Mouse (Mus musculus): Measurements from ENCODE around the gene Vars2. TPM values are rescaled to one million over a fixed set of nuclear protein-coding genes. Genes with fewer than 3 reads are reported as not detected.
A peak's percentile ranks its signal among the peaks of the same experiment; 100 is the strongest.

The Vars2 gene
- polyA plus RNA-seq, 1 experiment = 171 TPM

DNA sequence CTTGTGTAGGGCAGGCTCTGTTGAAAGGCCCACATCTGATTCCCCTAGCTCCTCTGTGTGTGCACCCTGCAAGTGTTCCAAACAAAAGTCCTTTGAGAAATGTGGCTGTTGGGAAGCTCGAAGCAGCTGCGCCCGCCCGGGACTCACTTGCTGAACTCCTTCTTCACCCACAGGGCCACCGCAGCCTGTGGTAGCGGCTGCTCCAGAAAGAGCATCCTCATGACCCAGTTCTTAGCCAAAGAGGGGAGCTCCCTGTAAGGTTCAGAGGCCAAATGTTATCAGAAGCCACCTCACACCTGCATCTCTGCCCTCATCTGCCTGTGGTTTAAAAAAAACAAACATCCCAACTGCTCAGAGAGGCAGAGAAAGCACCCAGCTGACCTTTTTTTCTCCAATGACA, 4.5 kb upstream of the Vars2 start:
- no peaks in the 10 kb centered on the region for H3K27me3 ChIP-seq (ENCODE audit: control insufficient read depth, insufficient read depth, low read length)
- peaks cover 40% of the 10 kb centered on the region for H3K4me1 ChIP-seq (replicated peaks; ENCODE audit: control insufficient read depth, insufficient read depth, low read length)
- peak; percentile 81 for DNase-seq
- H3K36me3 ChIP-seq (ENCODE audit: control insufficient read depth, insufficient read depth, low read length) = peaks cover 3% of the 10 kb centered on the region; the same call in 1 of the 2 replicates
- peak overlapping the region; percentile 14; the same call in 1 of the 2 replicates for H3K4me3 ChIP-seq (ENCODE audit: control insufficient read depth, insufficient read depth, low read length)
- no peak for TF ChIP-seq CTCF (IDR thresholded peaks at IDR 0.05; ENCODE audit: borderline replicate concordance, control insufficient read depth, extremely low read depth, insufficient read depth, low read length, poor library complexity)
- TF ChIP-seq POLR2A (IDR thresholded peaks at IDR 0.05; ENCODE audit: control insufficient read depth, extremely low read depth, insufficient read depth, low read length, poor library complexity) = no peak
- 21% methylated on average over 6 of the region's 6 CpGs for WGBS
- peak overlapping the region; percentile 100 for H3K27ac ChIP-seq (ENCODE audit: control insufficient read depth, insufficient read depth, low read length)

DNA sequence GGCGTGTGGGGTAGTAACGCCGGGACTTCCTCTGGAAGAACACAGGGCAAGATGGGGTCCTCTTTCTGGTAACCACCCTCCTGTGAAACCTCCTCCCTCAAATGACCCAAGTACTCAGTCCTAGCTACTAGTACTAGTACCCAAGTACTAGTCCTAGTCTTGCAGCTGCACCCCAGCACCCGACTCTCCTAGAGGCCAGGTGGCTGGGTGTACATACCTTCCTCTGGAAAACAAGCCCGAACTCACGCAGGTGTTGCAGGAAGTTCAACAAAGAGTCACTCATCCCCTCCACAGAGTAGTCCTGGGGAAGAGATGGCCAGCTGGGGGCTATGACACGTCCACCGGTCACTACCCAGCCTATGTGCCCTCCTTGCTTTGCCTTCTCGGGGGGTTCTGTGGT, 2.3 kb upstream of the Vars2 start:
- peak; percentile 53 for DNase-seq
- no peaks in the 10 kb centered on the region for H3K27me3 ChIP-seq (ENCODE audit: control insufficient read depth, insufficient read depth, low read length)
- peaks cover 51% of the 10 kb centered on the region for H3K4me1 ChIP-seq (replicated peaks; ENCODE audit: control insufficient read depth, insufficient read depth, low read length)
- TF ChIP-seq POLR2A (IDR thresholded peaks at IDR 0.05; ENCODE audit: control insufficient read depth, extremely low read depth, insufficient read depth, low read length, poor library complexity) = no peak
- no peak for TF ChIP-seq CTCF (IDR thresholded peaks at IDR 0.05; ENCODE audit: borderline replicate concordance, control insufficient read depth, extremely low read depth, insufficient read depth, low read length, poor library complexity)
- peak overlapping the region; percentile 99 for H3K27ac ChIP-seq (ENCODE audit: control insufficient read depth, insufficient read depth, low read length)
- H3K4me3 ChIP-seq (ENCODE audit: control insufficient read depth, insufficient read depth, low read length) = peak overlapping the region; percentile 31
- 80% methylated on average over 9 of the region's 9 CpGs for WGBS
- H3K36me3 ChIP-seq (ENCODE audit: control insufficient read depth, insufficient read depth, low read length) = peaks cover 3% of the 10 kb centered on the region; the same call in 1 of the 2 replicates

DNA sequence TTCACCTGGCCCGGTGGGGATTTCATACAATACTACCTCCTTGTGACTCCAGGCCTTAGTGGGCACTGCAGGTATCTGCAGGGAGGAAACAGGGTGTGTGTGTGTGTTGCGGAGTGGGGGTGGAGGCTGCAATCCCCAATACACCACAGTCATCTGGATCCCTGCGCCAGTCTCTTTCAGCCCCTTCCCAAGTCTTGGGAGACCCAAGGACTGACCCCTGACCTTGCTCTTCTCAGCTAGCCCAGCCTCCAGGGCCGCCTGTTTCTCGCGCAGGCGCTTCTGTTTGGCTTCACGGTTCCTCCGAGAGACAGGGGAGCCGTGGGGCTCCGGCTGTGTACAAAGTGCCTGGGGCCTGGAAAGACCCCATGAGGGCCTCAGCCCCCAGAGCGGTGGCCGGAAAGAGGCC, 538 bp downstream of the Vars2 start:
- Histone ChIP-seq H3K36me3 (ENCODE audit: control insufficient read depth, insufficient read depth, low read length) (peaks cover 8% of the 10 kb centered on the region), H3K4me1 (replicated peaks; ENCODE audit: control insufficient read depth, insufficient read depth, low read length) (peaks cover 44% of the 10 kb centered on the region), H3K27ac (ENCODE audit: control insufficient read depth, insufficient read depth, low read length) (peak overlapping the region; percentile 50), H3K4me3 (ENCODE audit: control insufficient read depth, insufficient read depth, low read length) (peak overlapping the region; percentile 84), H3K27me3 (ENCODE audit: control insufficient read depth, insufficient read depth, low read length) (no peaks in the 10 kb centered on the region)
- TF ChIP-seq CTCF (IDR thresholded peaks at IDR 0.05; ENCODE audit: borderline replicate concordance, control insufficient read depth, extremely low read depth, insufficient read depth, low read length, poor library complexity) (no peak), POLR2A (IDR thresholded peaks at IDR 0.05; ENCODE audit: control insufficient read depth, extremely low read depth, insufficient read depth, low read length, poor library complexity) (no peak)
- DNase-seq = no peak
- 5% methylated on average over 13 of the region's 13 CpGs for WGBS

DNA sequence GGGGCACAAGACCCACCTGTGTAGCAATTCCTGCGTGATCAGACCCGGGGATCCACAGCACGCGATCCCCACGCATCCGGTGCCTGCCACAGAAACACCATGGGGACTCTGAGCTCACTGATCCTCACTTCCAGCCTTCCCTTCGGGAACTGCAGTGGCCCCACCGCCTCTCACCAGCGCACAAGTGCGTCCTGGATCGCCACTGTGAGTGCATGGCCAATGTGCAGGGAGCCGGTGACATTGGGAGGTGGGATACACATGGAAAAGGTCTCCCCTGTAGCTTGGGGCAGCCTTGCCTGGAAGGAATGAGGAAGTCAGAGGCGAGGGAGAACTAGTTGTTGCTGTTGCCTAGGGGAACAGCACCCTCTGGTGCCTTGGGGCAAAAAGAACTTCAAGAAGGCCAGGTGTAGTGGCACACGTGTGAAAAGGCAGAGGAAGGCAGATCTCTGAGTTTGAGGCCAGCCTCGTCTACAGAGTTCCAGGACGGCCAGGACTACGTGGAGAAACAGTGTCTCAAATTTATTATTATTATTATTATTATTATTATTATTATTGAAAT, 1.4 kb downstream of the Vars2 start:
- Histone ChIP-seq H3K4me1 (replicated peaks; ENCODE audit: control insufficient read depth, insufficient read depth, low read length) (peaks cover 41% of the 10 kb centered on the region), H3K27me3 (ENCODE audit: control insufficient read depth, insufficient read depth, low read length) (no peaks in the 10 kb centered on the region), H3K4me3 (ENCODE audit: control insufficient read depth, insufficient read depth, low read length) (no peak overlapping the region), H3K27ac (ENCODE audit: control insufficient read depth, insufficient read depth, low read length) (no peak overlapping the region), H3K36me3 (ENCODE audit: control insufficient read depth, insufficient read depth, low read length) (peaks cover 16% of the 10 kb centered on the region)
- no peak for TF ChIP-seq POLR2A (IDR thresholded peaks at IDR 0.05; ENCODE audit: control insufficient read depth, extremely low read depth, insufficient read depth, low read length, poor library complexity)
- TF ChIP-seq CTCF (IDR thresholded peaks at IDR 0.05; ENCODE audit: borderline replicate concordance, control insufficient read depth, extremely low read depth, insufficient read depth, low read length, poor library complexity) = 0 out of 2 replicates have a peak, but pooled peaks have one; percentile 32
- peak; percentile 62 for DNase-seq
- 80% methylated on average over 17 of the region's 17 CpGs for WGBS

DNA sequence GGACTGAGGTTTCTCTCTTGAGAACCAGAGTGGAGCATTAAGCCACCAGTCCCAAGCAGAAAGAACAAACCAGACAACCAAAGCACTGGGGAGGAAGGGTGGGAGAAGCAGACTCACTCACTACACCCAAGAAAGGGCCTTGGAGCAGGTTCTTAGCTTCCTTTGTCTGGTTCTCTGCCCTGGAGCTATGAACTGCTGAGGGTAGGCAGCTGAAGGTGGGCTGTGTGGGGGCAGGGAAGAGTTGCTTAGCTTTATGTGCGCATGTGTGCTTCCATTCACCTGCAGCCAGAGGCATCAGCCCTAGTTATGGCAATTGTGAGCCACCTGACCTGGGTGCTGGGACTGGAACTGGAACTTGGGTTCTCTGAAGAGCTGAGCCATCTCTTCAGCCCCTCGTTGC, 14.3 kb downstream of the Vars2 start:
- WGBS = 87% methylated on average over 2 of the region's 2 CpGs
- no peak overlapping the region for H3K4me3 ChIP-seq (ENCODE audit: control insufficient read depth, insufficient read depth, low read length)
- no peak for DNase-seq
- peaks cover 10% of the 10 kb centered on the region; the same call in 1 of the 2 replicates for H3K4me1 ChIP-seq (replicated peaks; ENCODE audit: control insufficient read depth, insufficient read depth, low read length)
- peaks cover 20% of the 10 kb centered on the region for H3K36me3 ChIP-seq (ENCODE audit: control insufficient read depth, insufficient read depth, low read length)
- H3K27ac ChIP-seq (ENCODE audit: control insufficient read depth, insufficient read depth, low read length) = no peak overlapping the region
- no peaks in the 10 kb centered on the region for H3K27me3 ChIP-seq (ENCODE audit: control insufficient read depth, insufficient read depth, low read length)
- TF ChIP-seq CTCF (IDR thresholded peaks at IDR 0.05; ENCODE audit: borderline replicate concordance, control insufficient read depth, extremely low read depth, insufficient read depth, low read length, poor library complexity) (no peak), POLR2A (IDR thresholded peaks at IDR 0.05; ENCODE audit: control insufficient read depth, extremely low read depth, insufficient read depth, low read length, poor library complexity) (no peak)

DNA sequence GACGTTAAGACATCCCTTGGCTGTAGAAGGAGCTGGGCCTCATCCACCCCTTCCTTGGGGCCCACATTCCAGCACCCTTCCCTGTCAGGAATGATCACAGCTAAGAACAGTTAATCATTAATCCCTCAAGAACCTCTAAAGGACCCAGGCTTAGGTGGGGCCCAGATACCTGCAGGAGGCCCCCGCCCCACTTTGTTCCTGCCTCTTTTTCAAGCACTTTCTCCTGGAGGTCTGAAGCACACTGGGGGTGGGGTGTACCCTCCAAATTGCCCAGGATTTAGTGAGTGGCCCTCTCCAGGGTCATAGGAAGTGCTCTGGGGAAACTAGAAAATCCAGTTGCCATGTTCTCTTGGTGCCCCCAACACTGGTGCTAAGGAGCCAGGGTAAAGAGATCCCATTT, 18.0 kb downstream of the Vars2 start:
- no peak for TF ChIP-seq POLR2A (IDR thresholded peaks at IDR 0.05; ENCODE audit: control insufficient read depth, extremely low read depth, insufficient read depth, low read length, poor library complexity)
- TF ChIP-seq CTCF (IDR thresholded peaks at IDR 0.05; ENCODE audit: borderline replicate concordance, control insufficient read depth, extremely low read depth, insufficient read depth, low read length, poor library complexity) = no peak
- DNase-seq = no peak
- H3K27ac ChIP-seq (ENCODE audit: control insufficient read depth, insufficient read depth, low read length) = no peak overlapping the region
- no peaks in the 10 kb centered on the region for H3K27me3 ChIP-seq (ENCODE audit: control insufficient read depth, insufficient read depth, low read length)
- H3K36me3 ChIP-seq (ENCODE audit: control insufficient read depth, insufficient read depth, low read length) = no peaks in the 10 kb centered on the region
- 82% methylated on average over 2 of the region's 2 CpGs for WGBS
- peaks cover 10% of the 10 kb centered on the region; the same call in 1 of the 2 replicates for H3K4me1 ChIP-seq (replicated peaks; ENCODE audit: control insufficient read depth, insufficient read depth, low read length)
- no peak overlapping the region for H3K4me3 ChIP-seq (ENCODE audit: control insufficient read depth, insufficient read depth, low read length)
